Mouse (Mus musculus): Measurements from ENCODE around the gene Pigf.

- TF ChIP-seq CTCF (IDR thresholded peaks at IDR 0.05; ENCODE audit: insufficient read depth, low read length), result no peak
- TF ChIP-seq POLR2A (IDR thresholded peaks at IDR 0.05; ENCODE audit: borderline replicate concordance, extremely low read depth, low read depth, low read length), result no peak
Measured at GRCm38 (mm10) chr17:87019692-87020091, 5.5 kb downstream of the Pigf start.
